Mouse (Mus musculus) cerebellum, adult 2 months (tissue): ENCODE data around the gene Xndc1. TPM values are rescaled to one million over a fixed set of nuclear protein-coding genes. Genes with fewer than 3 reads are reported as not detected.

Experiments
- DNase-seq, 2 experiments: peaks; one replicate each; pipeline ENCODE4 v3.0.0; 2021
- H3K27ac ChIP-seq: fragments of 200-500 bp; 2 replicates; pipeline ENCODE4 v1.5.1; 2012; ENCODE audit warnings: low read length, control low read depth, inconsistent platforms; ENCODE audit not compliant: insufficient read depth
- H3K27me3 ChIP-seq: fragments of 200-500 bp; 2 replicates; pipeline ENCODE4 v1.6.1; 2012; ENCODE audit warnings: inconsistent platforms, mild to moderate bottlenecking, low read length, moderate library complexity; ENCODE audit not compliant: control insufficient read depth, insufficient read depth
- H3K4me1 ChIP-seq: fragments of 200-500 bp; 2 replicates; pipeline ENCODE4 v1.6.1; 2011; ENCODE audit warnings: low read length; ENCODE audit not compliant: control insufficient read depth, insufficient read depth
- H3K4me3 ChIP-seq: fragments of 200-500 bp; replicated peaks from 2 replicates; pipeline ENCODE3; 2011; ENCODE audit warnings: mild to moderate bottlenecking, low read depth, low read length, control low read depth; ENCODE audit not compliant: insufficient read depth
- CTCF ChIP-seq: fragments of 200-500 bp; IDR thresholded peaks from 2 replicates; pipeline ENCODE4 v1.5.1; 2011; ENCODE audit warnings: low read depth, mild to moderate bottlenecking, control low read depth, low read length, moderate library complexity, borderline replicate concordance; ENCODE audit not compliant: insufficient read depth
- POLR2A ChIP-seq: fragments of 200-500 bp; IDR thresholded peaks from 2 replicates; pipeline ENCODE4 v1.6.1; 2011; ENCODE audit warnings: low read length, control low read depth, borderline replicate concordance; ENCODE audit not compliant: insufficient read depth
- WGBS: fragments of 180-500 bp; shearing (Covaris S2); methylation state at CpG from one replicate; pipeline ENCODE4 v1.1.7; 2018; 5-methylcytosine and 5-hydroxymethylcytosine counted together
- polyA plus RNA-seq: library from polyadenylated mRNA; depleted of rRNA; stranded (reverse); fragments of >200 nt; gene quantifications from 2 replicates; pipeline ENCODE4 v1.2.3, GENCODE M21; 2012

Gene Xndc1
- polyA plus RNA-seq, 1 experiment = 48.8 TPM

- Histone ChIP-seq H3K4me1 (peaks cover 4% of the 10 kb centered on the region), H3K27me3 (no peaks in the 10 kb centered on the region), H3K4me3 (no peak overlapping the region), H3K27ac (no peak overlapping the region)
- peak; percentile 36 to 63 for DNase-seq
- 24% methylated on average over 5 of the region's 5 CpGs for WGBS
- TF ChIP-seq CTCF = no peak
- no peak for TF ChIP-seq POLR2A
These were observed 38.8 kb downstream of the Xndc1 start for GRCm38 (mm10) chr7:102104126-102104525.

- peaks cover 4% of the 10 kb centered on the region for H3K4me1 ChIP-seq
- TF ChIP-seq CTCF (no peak), POLR2A (no peak)
- no peaks in the 10 kb centered on the region for H3K27me3 ChIP-seq
- WGBS = 17% methylated on average over 23 of the region's 23 CpGs
- H3K4me3 ChIP-seq = peak overlapping the region; percentile 3
- no peak overlapping the region for H3K27ac ChIP-seq
- peak in 1 of 2 experiments; percentile 18 for DNase-seq
These were observed 41.4 kb downstream of the Xndc1 start for GRCm38 (mm10) chr7:102106700-102107141.

- no peak for DNase-seq
- Histone ChIP-seq H3K27ac (no peak overlapping the region), H3K27me3 (no peaks in the 10 kb centered on the region), H3K4me3 (no peak overlapping the region), H3K4me1 (peaks cover 4% of the 10 kb centered on the region)
- WGBS = 54% methylated on average over 1 of the region's 1 CpGs
- TF ChIP-seq POLR2A (no peak), CTCF (no peak)
These were observed 42.9 kb downstream of the Xndc1 start for GRCm38 (mm10) chr7:102108206-102108605.

GRCm38 (mm10) chr7:102109171-102109570, 43.9 kb downstream of the Xndc1 start, which contains the start of gene Art5:
Gene Art5, minus strand, starts transcription at chr7:102109489.
- Histone ChIP-seq H3K27ac (no peak within 1 kb of the TSS), H3K4me3 (no peak within 1 kb of the TSS), H3K27me3 (no peaks in the 10 kb centered on the region), H3K4me1 (peaks cover 4% of the 10 kb centered on the region)
- 79% methylated on average over 7 of the region's 7 CpGs for WGBS
- DNase-seq = no peak
- no peak for TF ChIP-seq CTCF
- TF ChIP-seq POLR2A = no peak

GRCm38 (mm10) chr7:102109746-102110145, 44.4 kb downstream of the Xndc1 start:
- no peak for DNase-seq
- Histone ChIP-seq H3K4me1 (peaks cover 4% of the 10 kb centered on the region), H3K27ac (no peak overlapping the region), H3K27me3 (no peaks in the 10 kb centered on the region), H3K4me3 (no peak overlapping the region)
- TF ChIP-seq POLR2A (no peak), CTCF (no peak)
- 89% methylated on average over 4 of the region's 4 CpGs for whole genome bisulfite sequencing

GRCm38 (mm10) chr7:102113151-102113729, 47.9 kb downstream of the Xndc1 start:
- no peak for DNase-seq
- no peak overlapping the region for H3K4me3 ChIP-seq

GRCm38 (mm10) chr7:102116579-102117331, 51.4 kb downstream of the Xndc1 start, which contains the start of gene Chrna10:
Gene Chrna10, minus strand, starts transcription at chr7:102116828.
- H3K4me1 ChIP-seq = no peaks in the 10 kb centered on the region
- TF ChIP-seq CTCF (no peak), POLR2A (no peak)
- WGBS = 56% methylated on average over 7 of the region's 7 CpGs
- H3K27ac ChIP-seq = no peak within 1 kb of the TSS
- no peaks in the 10 kb centered on the region for H3K27me3 ChIP-seq
- DNase-seq = no peak
- H3K4me3 ChIP-seq = no peak within 1 kb of the TSS

More at GRCm38 (mm10) chr7:102113151-102113729, 47.9 kb downstream of the Xndc1 start:
- TF ChIP-seq POLR2A (no peak), CTCF (no peak)
- H3K27ac ChIP-seq = no peak overlapping the region
- 84% methylated on average over 45 of the region's 45 CpGs for WGBS
- no peaks in the 10 kb centered on the region for H3K27me3 ChIP-seq
- no peaks in the 10 kb centered on the region for H3K4me1 ChIP-seq
